Mouse (Mus musculus): ENCODE results near the gene Ajm1. TPM values are rescaled to one million over a fixed set of nuclear protein-coding genes. Genes with fewer than 3 reads are reported as not detected.
A peak's percentile ranks its signal among the peaks of the same experiment; 100 is the strongest.

The Ajm1 gene
- total and polyA plus RNA-seq, 2 experiments = 0.07 TPM; not detected in 1

DNA sequence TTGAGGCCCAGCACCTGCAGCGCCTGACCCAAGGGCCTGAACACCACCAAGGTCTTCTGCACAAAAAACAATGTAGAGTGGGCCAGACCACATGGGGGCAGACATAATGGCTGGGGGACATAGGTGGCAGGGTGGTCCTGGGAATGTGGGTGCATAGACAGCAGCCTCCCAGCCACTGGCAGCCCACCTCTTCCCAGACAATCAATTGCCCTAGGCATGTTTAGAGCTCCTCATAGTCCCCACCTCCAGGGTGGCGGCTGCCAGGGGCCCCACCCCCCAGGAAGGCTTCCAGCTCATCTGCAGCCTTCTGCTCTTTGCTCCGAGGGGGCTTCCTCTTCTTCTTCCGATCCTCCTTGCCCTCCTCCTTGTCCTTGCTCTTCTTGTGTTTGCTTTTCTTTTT lies 2.0 kb upstream of the Ajm1 start:
- H3K4me3 ChIP-seq (ENCODE audit: insufficient read depth, low read depth, low read length) = no peak overlapping the region
- H3K27me3 ChIP-seq (ENCODE audit: control insufficient read depth, insufficient read depth, low read length) = peaks cover 14% of the 10 kb centered on the region
- H3K9ac ChIP-seq (ENCODE audit: low read depth, low read length) = no peak overlapping the region
- no peak for DNase-seq (ENCODE audit: extremely low read depth, low read depth, low spot score)
- TF ChIP-seq POLR2A (IDR thresholded peaks at IDR 0.05; ENCODE audit: extremely low read depth, insufficient read depth, low read length) (no peak), CTCF (IDR thresholded peaks at IDR 0.05; ENCODE audit: low read depth, low read length) (no peak)
- H3K36me3 ChIP-seq (ENCODE audit: control insufficient read depth, insufficient read depth, low read length) = peaks cover 6% of the 10 kb centered on the region; the same call in 1 of the 2 replicates
- H3K27ac ChIP-seq (replicated peaks; ENCODE audit: insufficient read depth, low read depth, low read length) = no peak overlapping the region
- 80% methylated on average over 4 of the region's 4 CpGs for WGBS
- no peaks in the 10 kb centered on the region for H3K79me2 ChIP-seq (ENCODE audit: control insufficient read depth, insufficient read depth, low read length)
- peaks cover 2% of the 10 kb centered on the region for H3K4me1 ChIP-seq (ENCODE audit: control insufficient read depth, insufficient read depth, low read length)

DNA sequence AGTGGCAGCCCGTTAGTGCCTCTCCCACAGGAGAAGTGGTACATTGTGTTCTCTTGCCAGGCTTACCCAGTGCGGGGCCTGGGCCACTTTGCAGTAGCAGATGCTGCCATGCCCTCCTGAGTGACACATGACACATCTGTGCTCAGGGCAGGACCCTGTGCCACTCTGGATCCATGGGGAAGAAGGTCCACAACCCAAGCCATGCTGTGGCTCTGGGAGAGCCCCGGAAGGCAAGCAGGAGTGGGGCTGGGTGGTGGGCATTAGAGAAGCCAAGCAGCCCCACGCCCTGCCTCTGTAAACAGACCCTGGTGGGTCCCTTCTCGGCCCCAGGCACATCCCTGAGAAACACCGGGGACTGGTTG lies 1.5 kb upstream of the Ajm1 start:
- peaks cover 6% of the 10 kb centered on the region; the same call in 1 of the 2 replicates for H3K36me3 ChIP-seq (ENCODE audit: control insufficient read depth, insufficient read depth, low read length)

DNA sequence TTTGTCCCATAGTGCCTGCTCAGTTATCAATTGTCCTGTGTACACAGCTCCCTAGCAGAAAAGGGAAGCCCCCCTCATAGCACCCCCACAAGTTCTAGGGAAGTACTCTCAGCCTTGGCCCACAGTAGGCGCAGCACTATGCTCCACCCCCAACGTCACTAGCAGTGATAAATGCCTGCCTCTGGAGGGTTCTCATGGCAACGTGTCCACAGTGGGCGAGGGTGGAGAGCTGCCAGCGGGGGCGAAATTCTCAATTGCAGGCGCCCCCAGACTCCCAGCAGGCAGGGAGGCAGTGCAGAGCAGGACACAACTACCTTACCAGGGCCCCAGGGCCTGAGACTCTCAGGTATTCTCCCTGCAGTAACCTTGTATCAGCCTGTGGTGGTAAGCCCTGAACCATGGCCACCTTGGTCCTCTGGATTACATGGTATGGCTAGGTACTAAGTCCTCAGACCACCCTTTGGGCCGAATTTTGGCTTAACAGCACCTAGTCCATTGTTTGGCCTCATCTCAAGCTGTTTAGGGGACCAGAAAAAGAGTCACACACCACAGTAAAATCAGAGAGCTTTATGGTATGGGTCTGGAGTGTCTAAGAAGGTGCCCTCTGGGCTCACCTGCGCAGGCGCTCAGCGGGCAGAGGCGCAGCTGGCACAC lies 1.0 kb upstream of the Ajm1 start:
- Histone ChIP-seq H3K9ac (ENCODE audit: low read depth, low read length) (no peak overlapping the region), H3K4me3 (ENCODE audit: insufficient read depth, low read depth, low read length) (no peak overlapping the region), H3K36me3 (ENCODE audit: control insufficient read depth, insufficient read depth, low read length) (peaks cover 6% of the 10 kb centered on the region; the same call in 1 of the 2 replicates), H3K79me2 (ENCODE audit: control insufficient read depth, insufficient read depth, low read length) (no peaks in the 10 kb centered on the region), H3K27me3 (ENCODE audit: control insufficient read depth, insufficient read depth, low read length) (peaks cover 24% of the 10 kb centered on the region), H3K27ac (replicated peaks; ENCODE audit: insufficient read depth, low read depth, low read length) (no peak overlapping the region), H3K4me1 (ENCODE audit: control insufficient read depth, insufficient read depth, low read length) (peaks cover 3% of the 10 kb centered on the region)
- 64% methylated on average over 12 of the region's 12 CpGs for WGBS
- TF ChIP-seq POLR2A (IDR thresholded peaks at IDR 0.05; ENCODE audit: extremely low read depth, insufficient read depth, low read length) (no peak), CTCF (IDR thresholded peaks at IDR 0.05; ENCODE audit: low read depth, low read length) (no peak)
- DNase-seq (ENCODE audit: extremely low read depth, low read depth, low spot score) = no peak

More for the DNA sequence above, 1.5 kb upstream of the Ajm1 start:
- WGBS = 89% methylated on average over 6 of the region's 6 CpGs
- no peak overlapping the region for H3K9ac ChIP-seq (ENCODE audit: low read depth, low read length)
- TF ChIP-seq POLR2A (IDR thresholded peaks at IDR 0.05; ENCODE audit: extremely low read depth, insufficient read depth, low read length) = no peak
- no peak for TF ChIP-seq CTCF (IDR thresholded peaks at IDR 0.05; ENCODE audit: low read depth, low read length)
- DNase-seq (ENCODE audit: extremely low read depth, low read depth, low spot score) = no peak
- peaks cover 2% of the 10 kb centered on the region for H3K4me1 ChIP-seq (ENCODE audit: control insufficient read depth, insufficient read depth, low read length)
- H3K79me2 ChIP-seq (ENCODE audit: control insufficient read depth, insufficient read depth, low read length) = no peaks in the 10 kb centered on the region
- H3K27me3 ChIP-seq (ENCODE audit: control insufficient read depth, insufficient read depth, low read length) = peaks cover 19% of the 10 kb centered on the region
- H3K27ac ChIP-seq (replicated peaks; ENCODE audit: insufficient read depth, low read depth, low read length) = no peak overlapping the region
- no peak overlapping the region for H3K4me3 ChIP-seq (ENCODE audit: insufficient read depth, low read depth, low read length)

DNA sequence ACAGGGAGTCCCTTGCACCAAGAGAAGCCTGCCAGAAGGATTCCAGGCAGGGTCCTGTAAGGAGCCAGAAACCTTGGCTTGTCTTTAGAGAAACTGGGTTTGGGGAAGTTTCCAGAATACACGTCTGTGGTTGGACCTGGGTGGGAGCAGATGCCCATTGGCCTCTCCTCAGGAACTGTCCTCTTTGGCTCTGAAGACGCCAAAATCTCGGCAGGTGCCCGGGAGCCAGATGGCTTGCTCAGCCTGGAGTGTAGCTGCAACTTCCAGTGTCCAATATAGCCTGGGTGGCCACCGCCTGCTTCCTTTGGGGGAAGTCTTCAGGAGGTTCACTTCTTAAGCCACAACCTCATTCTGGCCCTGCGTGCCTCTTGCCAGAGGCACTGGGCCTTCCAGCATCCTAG lies 344 bp upstream of the Ajm1 start:
- Histone ChIP-seq H3K27me3 (ENCODE audit: control insufficient read depth, insufficient read depth, low read length) (peaks cover 30% of the 10 kb centered on the region), H3K27ac (replicated peaks; ENCODE audit: insufficient read depth, low read depth, low read length) (no peak overlapping the region), H3K4me1 (ENCODE audit: control insufficient read depth, insufficient read depth, low read length) (peaks cover 5% of the 10 kb centered on the region), H3K36me3 (ENCODE audit: control insufficient read depth, insufficient read depth, low read length) (peaks cover 6% of the 10 kb centered on the region; the same call in 1 of the 2 replicates), H3K9ac (ENCODE audit: low read depth, low read length) (no peak overlapping the region), H3K79me2 (ENCODE audit: control insufficient read depth, insufficient read depth, low read length) (no peaks in the 10 kb centered on the region), H3K4me3 (ENCODE audit: insufficient read depth, low read depth, low read length) (no peak overlapping the region)
- no peak for DNase-seq (ENCODE audit: extremely low read depth, low read depth, low spot score)
- TF ChIP-seq CTCF (IDR thresholded peaks at IDR 0.05; ENCODE audit: low read depth, low read length) (0 out of 2 replicates have a peak, but pooled peaks have one; percentile 2), POLR2A (IDR thresholded peaks at IDR 0.05; ENCODE audit: extremely low read depth, insufficient read depth, low read length) (no peak)
- WGBS = 29% methylated on average over 6 of the region's 6 CpGs

DNA sequence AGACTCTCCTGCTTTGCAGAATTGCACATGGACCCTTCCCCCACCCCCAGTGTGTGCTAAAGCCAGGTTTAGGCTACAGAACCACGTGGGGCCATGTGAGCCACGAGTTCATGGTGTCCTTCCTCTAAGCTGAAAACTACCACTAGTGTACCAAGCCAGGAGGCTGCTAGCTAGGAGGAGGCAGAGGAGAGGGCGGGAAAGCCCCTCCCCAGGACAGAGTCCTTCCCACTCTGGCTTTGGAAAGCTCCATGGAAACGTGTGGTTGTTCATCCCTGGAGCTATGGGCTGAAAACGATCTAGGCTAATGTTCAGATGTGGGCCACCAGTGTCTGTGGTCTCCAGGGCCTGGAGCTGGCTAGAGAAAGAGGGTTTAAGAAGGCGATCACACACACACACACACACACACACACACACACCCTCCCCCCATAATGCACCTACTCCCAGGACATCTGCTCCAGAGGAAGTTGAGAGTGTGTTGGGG lies 896 bp downstream of the Ajm1 start:
- Histone ChIP-seq H3K9ac (ENCODE audit: low read depth, low read length) (no peak overlapping the region), H3K27me3 (ENCODE audit: control insufficient read depth, insufficient read depth, low read length) (peaks cover 30% of the 10 kb centered on the region), H3K27ac (replicated peaks; ENCODE audit: insufficient read depth, low read depth, low read length) (no peak overlapping the region), H3K4me1 (ENCODE audit: control insufficient read depth, insufficient read depth, low read length) (peaks cover 7% of the 10 kb centered on the region), H3K4me3 (ENCODE audit: insufficient read depth, low read depth, low read length) (no peak overlapping the region), H3K79me2 (ENCODE audit: control insufficient read depth, insufficient read depth, low read length) (no peaks in the 10 kb centered on the region), H3K36me3 (ENCODE audit: control insufficient read depth, insufficient read depth, low read length) (peaks cover 4% of the 10 kb centered on the region; the same call in 1 of the 2 replicates)
- no peak for DNase-seq (ENCODE audit: extremely low read depth, low read depth, low spot score)
- 18% methylated on average over 6 of the region's 6 CpGs for WGBS
- TF ChIP-seq CTCF (IDR thresholded peaks at IDR 0.05; ENCODE audit: low read depth, low read length) (no peak), POLR2A (IDR thresholded peaks at IDR 0.05; ENCODE audit: extremely low read depth, insufficient read depth, low read length) (no peak)

Measured in liver, adult 2 months (tissue).